Comparison of ENCODE assay signal across 19 mouse cellular contexts in the genomic region with DNA sequence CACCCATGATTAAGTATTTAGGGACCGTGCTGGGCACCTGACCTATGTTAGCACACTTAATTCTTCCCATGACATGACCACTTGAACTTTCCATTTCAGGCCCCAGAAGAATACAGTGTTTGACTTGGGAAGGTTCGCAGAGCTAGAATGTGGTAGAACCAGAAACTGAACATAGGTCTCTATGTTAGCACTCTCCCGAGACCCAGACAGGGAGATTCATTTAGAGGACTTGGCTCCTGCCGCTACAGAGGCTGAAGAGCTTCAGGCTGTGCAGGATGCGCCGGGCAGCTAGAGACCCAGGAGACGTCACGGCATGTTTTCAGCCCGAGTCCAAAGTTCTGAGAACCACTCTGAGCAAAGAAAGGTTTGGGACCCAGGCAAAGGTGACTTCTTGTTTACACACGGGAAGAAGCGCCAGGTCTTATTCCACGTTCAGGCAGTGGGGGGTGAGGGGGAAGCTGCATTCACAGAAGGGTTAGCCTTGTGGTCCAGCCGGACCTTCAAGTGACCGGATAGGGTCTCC. TPM values are rescaled to one million over a fixed set of nuclear protein-coding genes. Genes with fewer than 3 reads are reported as not detected.
A peak's percentile ranks its signal among the peaks of the same experiment; 100 is the strongest.
DNase-seq lines count a peak whose midpoint lies in the region; ATAC-seq lines count a peak whose summit lies in the region.
"Had no signal": no experiment of that assay in that cellular context is flagged by ENCODE, and none has a peak within 500 bp of the region (broad histone marks: within the 10 kb centered on the region; RNA-seq: fewer than 3 reads in every experiment).

No protein-coding gene starts in this region.

- no peaks in the 10 kb centered on the region for H3K9me3 ChIP-seq in lung, embryonic 16.5 days (ENCODE audit: control insufficient read depth, low read length)
- no peaks in the 10 kb centered on the region for H3K9me3 ChIP-seq in forebrain, embryonic 11.5 days (ENCODE audit: control insufficient read depth, low read length)
- H3K9me3 ChIP-seq: forebrain, embryonic 13.5 days; limb, embryonic 13.5 days; neural tube, embryonic 15.5 days had no signal

- no peak overlapping the region for H3K4me3 ChIP-seq in lung, embryonic 16.5 days (ENCODE audit: low read length)
- no peak overlapping the region for H3K4me3 ChIP-seq in forebrain, embryonic 11.5 days (ENCODE audit: low read depth, low read length)
- H3K4me3 ChIP-seq: forebrain, embryonic 13.5 days; limb, embryonic 13.5 days; myocyte; neural tube, embryonic 15.5 days had no signal

- peak overlapping the region; percentile 21 for H3K4me2 ChIP-seq in lung, embryonic 16.5 days (ENCODE audit: low read depth, low read length)
- no peak overlapping the region for H3K4me2 ChIP-seq in forebrain, embryonic 11.5 days (ENCODE audit: low read depth, low read length, severe bottlenecking)
- H3K4me2 ChIP-seq: forebrain, embryonic 13.5 days; limb, embryonic 13.5 days; neural tube, embryonic 15.5 days had no signal

- no peaks in the 10 kb centered on the region for H3K36me3 ChIP-seq in lung, embryonic 16.5 days (ENCODE audit: control insufficient read depth, insufficient read depth, low read length)
- H3K36me3 ChIP-seq in forebrain, embryonic 11.5 days (ENCODE audit: control insufficient read depth, insufficient read depth, low read length), result no peaks in the 10 kb centered on the region
- H3K36me3 ChIP-seq: G1E; limb, embryonic 13.5 days; neural tube, embryonic 15.5 days had no signal

- no peak overlapping the region for H3K9ac ChIP-seq in lung, embryonic 16.5 days (ENCODE audit: low read length)
- no peak overlapping the region for H3K9ac ChIP-seq in forebrain, embryonic 11.5 days (ENCODE audit: low read length)
- H3K9ac ChIP-seq: forebrain, embryonic 13.5 days; limb, embryonic 13.5 days; neural tube, embryonic 15.5 days had no signal

- H3K4me1 ChIP-seq in lung, embryonic 16.5 days (replicated peaks; ENCODE audit: control insufficient read depth, insufficient read depth, low read length), result no peaks in the 10 kb centered on the region
- H3K4me1 ChIP-seq in forebrain, embryonic 11.5 days (replicated peaks; ENCODE audit: control insufficient read depth, insufficient read depth, low read length), result 0 out of 2 replicates have a peak, but pooled peaks cover under 1% of the 10 kb centered on the region

- 50% methylated on average over 14 of the region's 14 CpGs for WGBS in lung, embryonic 16.5 days
- WGBS in forebrain, embryonic 11.5 days, result 86% methylated on average over 14 of the region's 14 CpGs

- no peaks in the 10 kb centered on the region; the same call in 1 of the 2 replicates for H3K27me3 ChIP-seq in lung, embryonic 16.5 days (ENCODE audit: control insufficient read depth, insufficient read depth, low read depth, low read length)
- H3K27me3 ChIP-seq in forebrain, embryonic 11.5 days (ENCODE audit: control insufficient read depth, insufficient read depth, low read length), result peaks cover 2% of the 10 kb centered on the region; the same call in 1 of the 2 replicates
- H3K27me3 ChIP-seq: forebrain, embryonic 13.5 days; neural tube, embryonic 15.5 days had no signal

- DNase-seq in heart, adult 11 months, result peak; percentile 81
- no peak for DNase-seq in heart, postnatal 36 days
- DNase-seq in lung, postnatal 10 days, result no peak
- DNase-seq in kidney, postnatal 14 days, result peak; percentile 52
- DNase-seq in T-cell, adult 2 months (ENCODE audit: low spot score), result no peak
- no peak for DNase-seq in Muller cell, postnatal 12 days (ENCODE audit: inconsistent ontology term)
- no peak for DNase-seq in forebrain, embryonic 11.5 days (ENCODE audit: low spot score)
- DNase-seq: cerebellum, postnatal 14 days; midbrain, embryonic 14.5 days; retina, postnatal 1 day; thymus, postnatal 25 days had no signal

- no peak overlapping the region for H3K27ac ChIP-seq in lung, embryonic 16.5 days (ENCODE audit: low read length)
- H3K27ac ChIP-seq in forebrain, embryonic 11.5 days (ENCODE audit: low read depth, low read length), result no peak overlapping the region
- H3K27ac ChIP-seq: forebrain, embryonic 13.5 days; limb, embryonic 13.5 days; neural tube, embryonic 15.5 days had no signal

- ATAC-seq in lung, embryonic 16.5 days (ENCODE audit: low read depth), result peak; percentile 68
- no peak for ATAC-seq in forebrain, embryonic 11.5 days (replicated peaks; ENCODE audit: low FRiP score)
- ATAC-seq: CD4-positive, CD25-positive, alpha-beta regulatory T cell, adult 4 months; forebrain, embryonic 13.5 days had no signal

- intact Hi-C loops in heart, postnatal 36 days (cut with DNase I), result no loop called here

RNA-seq across cellular contexts. Expression of gene Grip1, which starts 6.2 kb away (rescaled TPM):
- total RNA-seq in heart, postnatal 36 days (2021), result under 1 TPM; 0.42 to 0.43 TPM
- 1.8 and 2.0 TPM in 2 replicates for polyA plus RNA-seq in lung, embryonic 16.5 days (2015; fragmentation: Nextera tagmentation; extraction: Ambion mirVana)
- 9.3 and 9.8 TPM in 2 replicates for polyA plus RNA-seq in forebrain, embryonic 11.5 days (2014; fragmentation: Nextera tagmentation; extraction: Ambion mirVana)
- total RNA-seq: megakaryocyte, adult 5-6 weeks had no signal
- polyA plus RNA-seq: CD4-positive, CD25-positive, alpha-beta regulatory T cell, adult 4 months; G1E had no signal

Comparison
In these comparisons a context has a peak if more than half of its experiments do, and no peak if none do; other contexts are left out.
1. DNase-seq: peak in heart, adult 11 months (single experiment) and kidney, postnatal 14 days (single experiment); none in heart, postnatal 36 days (0 of 2), lung, postnatal 10 days (single experiment), T-cell, adult 2 months (single experiment), Muller cell, postnatal 12 days (single experiment) and forebrain, embryonic 11.5 days (single experiment).